Mouse (Mus musculus) liver, embryonic 11.5 days (tissue): ENCODE data around the gene Thsd1. TPM values are rescaled to one million over a fixed set of nuclear protein-coding genes. Genes with fewer than 3 reads are reported as not detected.
"Not testable (repeated sequence)": the region's sequence is repeated elsewhere in the genome, so short reads cannot be mapped to it uniquely, and the experiment has no call there.

ENCODE experiments used
- ATAC-seq: fragments of 200-750 bp; cut with Nextera tagmentation; replicated peaks from 2 replicates; pipeline ENCODE4 v1.8.0; 2017; ENCODE audit warnings: moderate number of reproducible peaks, mild to moderate bottlenecking, moderate TSS enrichment, moderate library complexity; ENCODE audit not compliant: low FRiP score
- DNase-seq: peaks from one replicate; pipeline ENCODE4 v3.0.0-alpha.2; 2017; ENCODE audit warnings: low spot score
- H3K27ac ChIP-seq: fragments of 300-500 bp; sonication (generic); 2 replicates; pipeline ENCODE4 v1.5.1; 2014; ENCODE audit warnings: mild to moderate bottlenecking, low read depth, low read length, control low read depth
- H3K27me3 ChIP-seq: fragments of 300-500 bp; sonication (generic); replicated peaks from 2 replicates; pipeline ENCODE4 v1.6.1; 2014; ENCODE audit warnings: low read length, mixed read lengths; ENCODE audit not compliant: control insufficient read depth, insufficient read depth
- H3K36me3 ChIP-seq: fragments of 300-500 bp; sonication (generic); 2 replicates; pipeline ENCODE4 v1.6.1; 2014; ENCODE audit warnings: mild to moderate bottlenecking, low read length, moderate library complexity, mixed read lengths; ENCODE audit not compliant: control insufficient read depth, insufficient read depth
- H3K4me1 ChIP-seq: fragments of 300-500 bp; sonication (generic); replicated peaks from 2 replicates; pipeline ENCODE4 v1.6.1; 2014; ENCODE audit warnings: low read length, mixed read lengths; ENCODE audit not compliant: control insufficient read depth, insufficient read depth
- H3K4me2 ChIP-seq: fragments of 300-500 bp; sonication (generic); 2 replicates; pipeline ENCODE4 v1.6.1; 2014; ENCODE audit warnings: mild to moderate bottlenecking, control low read depth, moderate library complexity
- H3K4me3 ChIP-seq: fragments of 300-500 bp; sonication (generic); 2 replicates; pipeline ENCODE4 v1.5.1; 2014; ENCODE audit warnings: low read depth, low read length, control low read depth
- H3K9ac ChIP-seq: fragments of 300-500 bp; sonication (generic); 2 replicates; pipeline ENCODE4 v1.6.1; 2014; ENCODE audit warnings: low read depth, low read length, control low read depth
- H3K9me3 ChIP-seq: fragments of 300-500 bp; sonication (generic); 2 replicates; pipeline ENCODE4 v1.6.1; 2016; ENCODE audit warnings: low read length, inconsistent platforms, mixed read lengths; ENCODE audit not compliant: control insufficient read depth
- WGBS: fragments of 180-500 bp; shearing (Covaris S2); extraction: QIAGEN DNeasy Blood & Tissue Kit; methylation state at CpG from one replicate; pipeline ENCODE4 v1.1.7; 2014; 5-methylcytosine and 5-hydroxymethylcytosine counted together
- polyA plus RNA-seq: library from polyadenylated mRNA; unstranded; fragments of >200 nt; fragmentation: Nextera tagmentation; extraction: Ambion mirVana; gene quantifications from 2 replicates; pipeline ENCODE4 v1.2.1, GENCODE M21; 2014

Gene Thsd1
- polyA plus RNA-seq, 1 experiment from 2014 or later, result 5.6 TPM

GRCm38 (mm10) chr8:22274641-22275040, 47.5 kb downstream of the Thsd1 start:
- no peak overlapping the region for H3K9ac ChIP-seq
- ATAC-seq (no peak), DNase-seq (no peak)
- H3K4me3 ChIP-seq, result no peak overlapping the region
- H3K9me3 ChIP-seq, result no peaks in the 10 kb centered on the region
- 75% methylated on average over 10 of the region's 10 CpGs for WGBS
- no peaks in the 10 kb centered on the region for H3K27me3 ChIP-seq
- H3K27ac ChIP-seq, result no peak overlapping the region
- H3K4me2 ChIP-seq, result no peak overlapping the region
- H3K36me3 ChIP-seq, result no peaks in the 10 kb centered on the region
- H3K4me1 ChIP-seq, result no peaks in the 10 kb centered on the region

DNA sequence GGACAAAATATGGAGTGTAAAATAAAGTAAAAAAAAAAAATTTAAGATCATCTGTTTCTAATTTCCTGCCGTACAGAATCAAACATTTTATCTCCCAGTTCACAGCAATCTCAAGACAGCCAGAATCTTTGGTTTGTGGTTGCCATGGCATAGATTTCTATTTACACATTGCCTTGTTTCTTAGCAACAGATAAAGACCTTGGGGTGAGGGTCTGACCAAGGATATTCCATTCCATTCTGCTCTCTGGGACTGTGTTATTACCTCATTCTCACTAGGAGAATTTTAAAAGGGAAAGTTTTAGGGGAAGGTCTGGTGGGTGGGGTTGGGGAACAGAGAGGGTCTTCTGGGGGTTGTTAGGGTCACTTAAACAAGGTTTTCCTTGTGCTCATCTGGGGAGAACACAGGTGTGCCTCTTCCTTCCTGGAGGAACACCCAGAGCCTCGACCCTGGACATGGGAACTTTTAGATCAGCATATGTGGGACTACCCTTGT, 55.9 kb downstream of the Thsd1 start, which contains the start of gene Tpte:
Tpte (plus strand) TSS at position 443 of the 493 bp plus-strand sequence.
- H3K27me3 ChIP-seq, result no peaks in the 10 kb centered on the region
- H3K4me1 ChIP-seq, result no peaks in the 10 kb centered on the region
- no peak within 1 kb of the TSS for H3K9ac ChIP-seq
- H3K36me3 ChIP-seq, result no peaks in the 10 kb centered on the region
- ATAC-seq, result no peak
- H3K4me2 ChIP-seq, result no peak within 1 kb of the TSS
- WGBS, result 46% methylated on average over 2 of the region's 2 CpGs
- no peak within 1 kb of the TSS for H3K4me3 ChIP-seq
- no peak for DNase-seq
- no peaks in the 10 kb centered on the region for H3K9me3 ChIP-seq
- H3K27ac ChIP-seq, result no peak within 1 kb of the TSS

GRCm38 (mm10) chr8:22302326-22302725, 75.2 kb downstream of the Thsd1 start:
- 78% methylated on average over 2 of the region's 2 CpGs for WGBS
- Histone ChIP-seq H3K27me3 (no peaks in the 10 kb centered on the region), H3K36me3 (no peaks in the 10 kb centered on the region), H3K4me3 (no peak overlapping the region), H3K27ac (no peak overlapping the region), H3K4me1 (no peaks in the 10 kb centered on the region), H3K4me2 (no peak overlapping the region), H3K9me3 (no peaks in the 10 kb centered on the region), H3K9ac (no peak overlapping the region)
- DNase-seq (no peak), ATAC-seq (no peak)

DNA sequence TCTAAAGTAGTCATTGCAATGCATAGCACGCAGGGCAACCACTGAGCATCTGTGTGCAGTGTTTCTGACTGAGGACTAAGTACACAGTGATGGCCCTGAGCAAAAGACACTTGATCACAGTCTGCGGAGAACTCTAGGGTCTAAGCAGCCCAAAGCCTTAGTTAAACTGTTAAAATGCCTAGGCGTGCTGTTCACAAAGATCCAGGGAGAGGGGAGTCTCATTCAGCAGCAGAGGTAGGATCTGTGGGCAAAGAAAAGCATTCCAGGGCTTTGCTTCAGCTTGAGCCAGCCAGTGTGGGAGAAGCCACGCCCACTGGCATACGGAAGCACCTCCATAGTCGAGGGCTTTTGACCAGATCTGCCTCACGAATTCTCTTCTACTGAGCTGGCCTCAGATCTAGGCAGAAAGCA, 75.8 kb downstream of the Thsd1 start:
- DNase-seq (no peak), ATAC-seq (no peak)
- Histone ChIP-seq H3K4me2 (peak overlapping the region; percentile 45), H3K27me3 (no peaks in the 10 kb centered on the region), H3K9me3 (no peaks in the 10 kb centered on the region), H3K4me3 (no peak overlapping the region), H3K4me1 (no peaks in the 10 kb centered on the region), H3K27ac (no peak overlapping the region), H3K9ac (no peak overlapping the region), H3K36me3 (no peaks in the 10 kb centered on the region)
- WGBS, result 30% methylated on average over 7 of the region's 7 CpGs

- not testable (repeated sequence) for H3K4me1 ChIP-seq, H3K4me3 ChIP-seq, H3K9ac ChIP-seq, ATAC-seq, DNase-seq, H3K27me3 ChIP-seq, H3K9me3 ChIP-seq, H3K36me3 ChIP-seq, H3K4me2 ChIP-seq, H3K27ac ChIP-seq
- WGBS, result 75% methylated on average over 8 of the region's 9 CpGs
Observed at GRCm38 (mm10) chr8:22304045-22304444, 76.9 kb downstream of the Thsd1 start.

GRCm38 (mm10) chr8:22306999-22307398, 79.9 kb downstream of the Thsd1 start:
- no peak overlapping the region for H3K4me2 ChIP-seq
- no peak overlapping the region for H3K9ac ChIP-seq
- H3K27ac ChIP-seq, result no peak overlapping the region
- no peak for ATAC-seq
- H3K4me3 ChIP-seq, result no peak overlapping the region
- H3K27me3 ChIP-seq, result no peaks in the 10 kb centered on the region
- WGBS, result 74% methylated on average over 10 of the region's 10 CpGs
- no peaks in the 10 kb centered on the region for H3K4me1 ChIP-seq
- H3K36me3 ChIP-seq, result no peaks in the 10 kb centered on the region
- DNase-seq, result no peak
- no peaks in the 10 kb centered on the region for H3K9me3 ChIP-seq

Other genes starting within 250 kb of the Thsd1 start
- 24.6 and 25.1 TPM in 2 replicates for gene Atp7b, start 167.0 kb upstream of the Thsd1 start, polyA plus RNA-seq
- gene Alg11, start 166.6 kb upstream of the Thsd1 start, polyA plus RNA-seq, result 22.0 and 29.8 TPM in 2 replicates
- gene Nek5, start 102.3 kb upstream of the Thsd1 start, polyA plus RNA-seq, result not detected in 2 replicates
- 3.4 and 3.9 TPM in 2 replicates for gene Nek3, start 60.9 kb upstream of the Thsd1 start, polyA plus RNA-seq
- gene Ckap2, start 41.5 kb upstream of the Thsd1 start, polyA plus RNA-seq, result 42.8 and 48.4 TPM in 2 replicates
- gene Vps36, start 34.5 kb upstream of the Thsd1 start, polyA plus RNA-seq, result 27.8 and 29.1 TPM in 2 replicates
- not detected in 2 replicates for gene Tpte, start 56.1 kb downstream of the Thsd1 start, polyA plus RNA-seq
- gene Slc25a15, start 171.3 kb downstream of the Thsd1 start, polyA plus RNA-seq, result 36.0 TPM in 2 replicates
- gene Mrps31, start 184.0 kb downstream of the Thsd1 start, polyA plus RNA-seq, result 44.0 and 46.8 TPM in 2 replicates